19 mouse cellular contexts compared by ENCODE assay signal in genomic region chr11:6828196-6828595, GRCm38 (mm10). TPM values are rescaled to one million over a fixed set of nuclear protein-coding genes. Genes with fewer than 3 reads are reported as not detected.
"Had no signal": no experiment of that assay in that cellular context is flagged by ENCODE, and none has a peak within 500 bp of the region (broad histone marks: within the 10 kb centered on the region; RNA-seq: fewer than 3 reads in every experiment).

No protein-coding gene starts in this region.

- DNase-seq: kidney, adult 18-20 months; kidney, postnatal 36 days; lung, postnatal 14 days; right cerebral cortex, postnatal 4 days; spleen, adult 18-20 months; thymus, adult 18-20 months; thymus, postnatal 14 days had no signal

- H3K27ac ChIP-seq: layer of hippocampus, adult 2 months; limb, embryonic 15.5 days; liver, embryonic 12.5 days; lung, embryonic 15.5 days; midbrain, embryonic 12.5 days; neural tube, embryonic 15.5 days had no signal

- H3K36me3 ChIP-seq: limb, embryonic 15.5 days; liver, embryonic 12.5 days; lung, embryonic 15.5 days; midbrain, embryonic 12.5 days; neural tube, embryonic 15.5 days had no signal

- H3K9ac ChIP-seq: limb, embryonic 15.5 days; liver, embryonic 12.5 days; lung, embryonic 15.5 days; midbrain, embryonic 12.5 days; neural tube, embryonic 15.5 days had no signal

- ATAC-seq: liver, embryonic 12.5 days had no signal

- H3K4me1 ChIP-seq: limb, embryonic 15.5 days; liver, embryonic 12.5 days; lung, embryonic 15.5 days; midbrain, embryonic 12.5 days; neural tube, embryonic 15.5 days had no signal

- H3K4me2 ChIP-seq: limb, embryonic 15.5 days; liver, embryonic 12.5 days; lung, embryonic 15.5 days; midbrain, embryonic 12.5 days; neural tube, embryonic 15.5 days had no signal

- H3K27me3 ChIP-seq: limb, embryonic 15.5 days; liver, embryonic 12.5 days; lung, embryonic 15.5 days; midbrain, embryonic 12.5 days; neural tube, embryonic 15.5 days had no signal

- H3K9me3 ChIP-seq: limb, embryonic 15.5 days; liver, embryonic 12.5 days; lung, embryonic 15.5 days; midbrain, embryonic 12.5 days; neural tube, embryonic 15.5 days had no signal

- H3K4me3 ChIP-seq: layer of hippocampus, adult 2 months; limb, embryonic 15.5 days; liver, embryonic 12.5 days; lung, embryonic 15.5 days; midbrain, embryonic 12.5 days; myocyte; neural tube, embryonic 15.5 days had no signal

RNA-seq across cellular contexts. Expression of gene Gm11983, which starts 9.3 kb away (rescaled TPM):
- polyA plus RNA-seq: kidney, embryonic 14.5 days; limb, embryonic 11.5 days; limb, embryonic 15.5 days; liver, embryonic 12.5 days; liver, embryonic 16.5 days; lung, embryonic 15.5 days; midbrain, embryonic 12.5 days; myocyte; neural tube, embryonic 11.5 days; neural tube, embryonic 15.5 days; stomach, embryonic 14.5 days had no signal
